Mouse (Mus musculus) kidney, postnatal 0 days (tissue): ENCODE measurements around the gene Ptprm. TPM values are rescaled to one million over a fixed set of nuclear protein-coding genes. Genes with fewer than 3 reads are reported as not detected.
A peak's percentile ranks its signal among the peaks of the same experiment; 100 is the strongest.

Source experiments
- ATAC-seq: fragments of 200-750 bp; cut with Nextera tagmentation; replicated peaks from 2 replicates; pipeline ENCODE4 v1.8.0; 2017; ENCODE audit warnings: low read depth, moderate number of reproducible peaks, moderate TSS enrichment, moderate library complexity; ENCODE audit not compliant: low FRiP score
- DNase-seq: peaks from one replicate; pipeline ENCODE4 v3.0.0-alpha.2; 2016; ENCODE audit warnings: low spot score
- H3K27ac ChIP-seq: fragments of 300-500 bp; sonication (generic); 2 replicates; pipeline ENCODE4 v1.5.1; 2014; ENCODE audit warnings: mild to moderate bottlenecking
- H3K27me3 ChIP-seq: fragments of 300-500 bp; sonication (generic); 2 replicates; pipeline ENCODE4 v1.6.1; 2014; ENCODE audit warnings: low read length, mixed read lengths; ENCODE audit not compliant: insufficient read depth
- H3K36me3 ChIP-seq: fragments of 300-500 bp; sonication (generic); 2 replicates; pipeline ENCODE4 v1.6.1; 2014; ENCODE audit warnings: low read length, mixed read lengths; ENCODE audit not compliant: insufficient read depth
- H3K4me1 ChIP-seq: fragments of 300-500 bp; sonication (generic); replicated peaks from 2 replicates; pipeline ENCODE4 v1.6.1; 2014; ENCODE audit warnings: antibody characterized with exemption, low read length, mixed read lengths; ENCODE audit not compliant: insufficient read depth
- H3K4me2 ChIP-seq: fragments of 300-500 bp; sonication (generic); 2 replicates; pipeline ENCODE4 v1.6.1; 2014; ENCODE audit warnings: mild to moderate bottlenecking, low read length, moderate library complexity, mixed read lengths
- H3K4me3 ChIP-seq: fragments of 300-500 bp; sonication (generic); replicated peaks from 2 replicates; pipeline ENCODE4 v1.5.1; 2014; ENCODE audit warnings: low read depth, low read length
- H3K9ac ChIP-seq: fragments of 300-500 bp; sonication (generic); 2 replicates; pipeline ENCODE4 v1.6.1; 2014; ENCODE audit warnings: low read depth, low read length
- H3K9me3 ChIP-seq: fragments of 300-500 bp; sonication (generic); replicated peaks from 2 replicates; pipeline ENCODE4 v1.6.1; 2016; ENCODE audit warnings: low read length, inconsistent platforms, mixed read lengths
- CTCF ChIP-seq: IDR thresholded peaks from 2 replicates; pipeline ENCODE4 v1.5.1; 2016; ENCODE audit warnings: antibody characterized with exemption, low read depth, mild to moderate bottlenecking, moderate library complexity
- WGBS: fragments of 180-500 bp; shearing (Covaris S2); extraction: QIAGEN DNeasy Blood & Tissue Kit; methylation state at CpG from one replicate; pipeline ENCODE4 v1.1.7; 2014; 5-methylcytosine and 5-hydroxymethylcytosine counted together
- polyA plus RNA-seq: library from polyadenylated mRNA; unstranded; fragments of >200 nt; fragmentation: Nextera tagmentation; extraction: Ambion mirVana; gene quantifications from 2 replicates; pipeline ENCODE4 v1.2.1, GENCODE M21; 2015

Gene Ptprm
- polyA plus RNA-seq, 1 experiment from 2014 or later = 13.7 TPM

- Histone ChIP-seq H3K4me3 (no peak overlapping the region), H3K9me3 (no peaks in the 10 kb centered on the region), H3K36me3 (no peaks in the 10 kb centered on the region), H3K27ac (no peak overlapping the region), H3K4me2 (no peak overlapping the region), H3K27me3 (no peaks in the 10 kb centered on the region), H3K9ac (no peak overlapping the region), H3K4me1 (peaks cover 3% of the 10 kb centered on the region; the same call in 1 of the 2 replicates)
- DNase-seq (peak; percentile 30), ATAC-seq (no peak)
- 25% methylated on average over 7 of the region's 7 CpGs for WGBS
- TF ChIP-seq CTCF = no peak
These were observed 235.4 kb downstream of the Ptprm start for GRCm38 (mm10) chr17:67118676-67119340.

GRCm38 (mm10) chr17:67114842-67115241 lies 239.4 kb downstream of the Ptprm start:
- WGBS = 33% methylated on average over 2 of the region's 2 CpGs
- ATAC-seq (no peak), DNase-seq (no peak)
- Histone ChIP-seq H3K9me3 (no peaks in the 10 kb centered on the region), H3K27ac (no peak overlapping the region), H3K27me3 (no peaks in the 10 kb centered on the region), H3K4me2 (no peak overlapping the region), H3K36me3 (no peaks in the 10 kb centered on the region), H3K4me1 (0 out of 2 replicates have a peak, but pooled peaks cover 3% of the 10 kb centered on the region), H3K9ac (no peak overlapping the region), H3K4me3 (no peak overlapping the region)
- TF ChIP-seq CTCF = no peak

- DNase-seq (no peak), ATAC-seq (no peak)
- no peak overlapping the region for H3K4me3 ChIP-seq
- no peak overlapping the region for H3K9ac ChIP-seq
- WGBS = 66% methylated on average over 3 of the region's 3 CpGs
- no peak overlapping the region for H3K4me2 ChIP-seq
- H3K9me3 ChIP-seq = no peaks in the 10 kb centered on the region
- H3K27ac ChIP-seq = no peak overlapping the region
- no peak for TF ChIP-seq CTCF
- no peaks in the 10 kb centered on the region for H3K27me3 ChIP-seq
- H3K36me3 ChIP-seq = no peaks in the 10 kb centered on the region
- no peaks in the 10 kb centered on the region for H3K4me1 ChIP-seq
These were observed 241.6 kb downstream of the Ptprm start for GRCm38 (mm10) chr17:67112679-67113078.

- no peak overlapping the region for H3K9ac ChIP-seq
- no peaks in the 10 kb centered on the region for H3K4me1 ChIP-seq
- no peaks in the 10 kb centered on the region for H3K27me3 ChIP-seq
- H3K27ac ChIP-seq = no peak overlapping the region
- no peaks in the 10 kb centered on the region for H3K36me3 ChIP-seq
- no peak for ATAC-seq
- no peaks in the 10 kb centered on the region for H3K9me3 ChIP-seq
- H3K4me2 ChIP-seq = no peak overlapping the region
- no peak for DNase-seq
- no peak overlapping the region for H3K4me3 ChIP-seq
- no peak for TF ChIP-seq CTCF
- WGBS = 85% methylated on average over 2 of the region's 2 CpGs
These were observed 248.1 kb downstream of the Ptprm start for GRCm38 (mm10) chr17:67106176-67106575.

GRCm38 (mm10) chr17:67102051-67102450 lies 252.2 kb downstream of the Ptprm start:
- TF ChIP-seq CTCF = no peak
- ATAC-seq (no peak), DNase-seq (peak; percentile 23)
- Histone ChIP-seq H3K9me3 (no peaks in the 10 kb centered on the region), H3K4me1 (no peaks in the 10 kb centered on the region), H3K9ac (no peak overlapping the region), H3K27ac (no peak overlapping the region), H3K27me3 (no peaks in the 10 kb centered on the region), H3K4me2 (no peak overlapping the region), H3K36me3 (no peaks in the 10 kb centered on the region), H3K4me3 (no peak overlapping the region)
- 55% methylated on average over 6 of the region's 6 CpGs for WGBS

- no peak for ATAC-seq
These were observed 263.3 kb downstream of the Ptprm start for GRCm38 (mm10) chr17:67090997-67091396.

More at GRCm38 (mm10) chr17:67090997-67091396, 263.3 kb downstream of the Ptprm start:
- no peak overlapping the region for H3K27ac ChIP-seq
- no peaks in the 10 kb centered on the region for H3K27me3 ChIP-seq
- DNase-seq = no peak
- no peak for TF ChIP-seq CTCF
- H3K4me1 ChIP-seq = no peaks in the 10 kb centered on the region
- H3K36me3 ChIP-seq = no peaks in the 10 kb centered on the region
- 63% methylated on average over 5 of the region's 5 CpGs for WGBS
- no peak overlapping the region for H3K4me3 ChIP-seq
- no peak overlapping the region for H3K9ac ChIP-seq
- H3K4me2 ChIP-seq = no peak overlapping the region
- no peaks in the 10 kb centered on the region for H3K9me3 ChIP-seq
